Mouse (Mus musculus): ENCODE measurements at regions not wholly inside any gene's neighbourhood (a gene's known extent, or its start where the extent isn't known, plus 50 kb on each side); places are given as distances from the start of the nearest gene placed in this dataset.

DNA sequence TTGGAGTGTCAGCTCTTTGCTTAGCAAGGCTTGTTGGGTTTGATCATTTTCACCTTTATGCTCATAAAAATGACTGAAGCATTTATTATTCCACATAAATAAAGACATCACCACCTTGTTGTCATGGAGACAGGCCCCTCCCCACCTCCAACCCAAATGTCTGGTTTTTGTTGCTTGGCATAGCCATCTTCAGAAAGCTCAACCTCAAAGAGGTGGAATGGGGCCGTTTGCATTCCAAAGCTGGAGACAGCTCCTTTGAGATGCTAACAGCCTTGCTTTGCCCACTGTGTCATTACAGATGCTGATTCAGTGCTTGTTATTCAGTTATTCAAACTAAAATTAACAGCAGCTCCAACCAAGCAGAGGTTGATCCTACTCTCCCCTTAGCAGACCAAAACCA is 51.9 kb upstream of the Lgalsl start:
- in situ Hi-C loops (cut with MboI; ENCODE audit: low sequenced_read_pairs), result no loop called here

DNA sequence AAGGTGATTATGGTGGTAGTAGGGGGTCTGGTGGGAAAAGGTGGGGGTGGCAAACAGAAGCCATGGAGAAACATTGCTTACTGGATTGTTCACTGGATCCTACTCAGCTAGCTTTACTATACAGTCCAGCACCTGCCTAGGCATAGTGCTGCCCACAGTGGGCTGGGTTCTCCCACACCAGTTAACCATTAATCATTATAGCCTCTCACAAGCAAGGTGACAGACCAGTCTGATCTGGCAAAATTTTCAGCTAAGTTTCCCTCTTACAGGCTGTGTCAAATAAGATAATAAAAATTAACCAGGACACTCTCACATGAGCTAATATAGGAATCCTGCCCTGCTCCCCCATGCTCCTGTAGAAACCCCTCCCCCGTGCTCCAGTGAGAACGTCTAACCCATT is 53.1 kb upstream of the Lgalsl start:
- in situ Hi-C loops (cut with MboI; ENCODE audit: low sequenced_read_pairs), result no loop called here

DNA sequence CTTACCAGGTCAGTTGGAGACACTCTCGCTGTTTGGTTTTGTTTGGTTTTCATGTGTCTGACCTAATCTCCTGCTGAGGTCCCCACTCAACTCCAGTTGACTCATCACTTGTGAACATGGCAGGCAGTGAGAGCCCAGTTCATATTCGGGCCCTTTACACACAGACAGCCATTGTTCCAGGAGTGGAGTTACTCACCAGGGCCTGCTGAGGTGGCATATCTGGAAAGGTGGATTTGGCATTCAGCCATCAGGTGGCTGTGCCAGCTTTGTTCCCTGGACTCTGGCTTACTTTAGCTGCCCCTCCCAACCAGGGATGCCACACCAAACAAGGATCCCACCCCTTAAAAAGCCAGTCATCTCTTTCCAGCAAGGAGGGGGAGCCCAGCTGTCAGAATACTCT is 56.2 kb upstream of the Lgalsl start:
- in situ Hi-C loops (cut with MboI; ENCODE audit: low sequenced_read_pairs), result no loop called here

DNA sequence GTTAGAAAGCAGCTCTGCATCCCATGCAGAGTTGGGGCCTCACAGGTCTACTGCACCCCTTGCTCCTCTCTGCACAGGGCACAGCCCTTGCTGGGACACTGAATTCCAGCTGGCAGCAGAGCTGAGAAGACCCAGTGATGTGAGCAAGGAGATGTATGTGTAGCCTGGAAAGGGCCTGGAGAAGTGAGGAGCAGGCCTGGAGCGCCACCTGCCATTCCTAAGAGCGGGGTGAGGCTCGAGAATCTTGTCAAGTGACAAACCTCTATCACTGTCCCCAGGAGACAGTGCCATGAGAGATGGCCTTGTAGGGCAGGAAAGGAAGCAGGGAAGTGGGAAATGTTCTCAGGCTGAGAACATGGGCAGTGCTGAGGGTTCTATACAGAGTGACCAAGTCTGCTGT is 59.6 kb upstream of the Lgalsl start:
- in situ Hi-C loops (cut with MboI; ENCODE audit: low sequenced_read_pairs), result no loop called here

DNA sequence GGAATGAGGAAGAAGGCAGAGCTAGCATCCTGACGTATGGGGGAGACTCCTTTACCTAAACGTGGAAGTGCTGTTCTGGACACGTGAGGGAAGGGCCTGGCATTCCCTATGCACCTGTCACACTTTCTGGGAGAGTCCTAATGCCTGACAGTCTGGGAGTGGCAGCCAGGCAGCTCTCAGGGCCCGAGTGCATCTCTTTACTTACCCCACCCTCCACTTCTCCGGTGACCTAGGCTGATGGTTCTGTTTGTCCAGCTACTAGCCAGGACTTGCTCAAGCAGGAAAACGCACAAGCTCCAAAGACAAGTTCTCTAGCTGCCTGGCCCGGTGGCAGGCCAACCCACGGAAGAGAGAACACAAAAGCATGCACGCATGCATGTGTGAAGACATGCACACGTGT is 60.9 kb upstream of the Lgalsl start:
- in situ Hi-C loops (cut with MboI; ENCODE audit: low sequenced_read_pairs), result no loop called here

DNA sequence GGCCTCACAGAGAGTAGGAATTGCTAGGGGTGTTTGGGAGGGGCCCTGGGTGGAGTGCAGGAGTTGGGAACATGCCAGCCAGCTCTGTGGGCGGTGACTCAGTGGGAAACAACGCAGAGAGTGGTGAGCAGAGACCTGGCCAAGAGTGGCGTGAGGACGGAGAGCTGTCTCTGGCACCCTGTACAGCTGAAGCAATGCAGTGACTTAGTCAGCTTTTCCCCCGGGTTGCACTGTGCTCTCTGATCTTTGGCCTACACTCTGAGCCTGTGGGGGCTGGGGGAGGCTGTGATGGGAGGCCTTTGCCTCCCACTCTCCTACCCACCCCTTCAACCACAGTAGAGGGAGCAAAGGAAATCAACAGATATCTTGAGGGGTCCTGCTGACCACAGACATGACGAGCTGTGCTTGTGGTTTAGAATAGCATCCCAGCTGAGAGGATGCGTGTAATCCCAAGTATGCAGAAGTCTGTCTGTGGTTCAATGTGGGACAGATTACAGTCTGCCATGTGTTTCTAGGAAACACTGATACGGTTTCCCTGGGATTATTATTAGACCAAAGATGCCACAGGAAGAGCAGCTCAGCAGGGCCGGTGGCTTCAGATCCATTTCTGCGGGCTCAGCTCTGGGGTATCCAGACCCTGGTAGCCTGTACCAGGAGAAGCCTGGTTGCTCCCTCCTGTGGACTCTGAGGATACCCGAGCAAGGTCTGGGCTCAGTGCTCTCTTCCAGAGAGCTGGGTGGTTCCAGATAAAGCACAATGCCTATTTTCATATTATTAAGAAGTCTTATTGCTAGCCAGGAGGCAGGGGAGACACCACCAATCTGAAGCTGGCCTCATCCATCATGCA is 65.6 kb upstream of the Lgalsl start:
- in situ Hi-C loops (cut with MboI; ENCODE audit: low sequenced_read_pairs), result no loop called here

DNA sequence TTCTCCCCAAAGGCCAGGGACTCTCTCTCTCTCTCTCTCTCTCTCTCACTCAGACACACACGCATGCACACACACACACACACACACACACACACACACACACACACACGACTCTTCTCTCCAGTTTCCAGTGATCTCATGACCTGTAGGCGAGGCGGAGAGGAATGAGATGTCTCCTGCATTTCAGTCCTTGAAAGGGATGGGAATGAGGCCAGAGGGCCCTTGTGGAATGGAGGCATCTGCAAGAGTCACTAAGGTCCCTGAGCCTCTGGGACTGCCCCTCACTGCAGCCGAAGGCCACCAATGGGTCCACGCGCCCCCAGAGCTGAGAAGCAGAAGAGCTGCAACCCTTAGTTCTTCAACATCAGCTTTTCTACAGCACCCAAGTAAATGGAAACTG is 66.6 kb upstream of the Lgalsl start:
- in situ Hi-C loops (cut with MboI; ENCODE audit: low sequenced_read_pairs), result no loop called here

DNA sequence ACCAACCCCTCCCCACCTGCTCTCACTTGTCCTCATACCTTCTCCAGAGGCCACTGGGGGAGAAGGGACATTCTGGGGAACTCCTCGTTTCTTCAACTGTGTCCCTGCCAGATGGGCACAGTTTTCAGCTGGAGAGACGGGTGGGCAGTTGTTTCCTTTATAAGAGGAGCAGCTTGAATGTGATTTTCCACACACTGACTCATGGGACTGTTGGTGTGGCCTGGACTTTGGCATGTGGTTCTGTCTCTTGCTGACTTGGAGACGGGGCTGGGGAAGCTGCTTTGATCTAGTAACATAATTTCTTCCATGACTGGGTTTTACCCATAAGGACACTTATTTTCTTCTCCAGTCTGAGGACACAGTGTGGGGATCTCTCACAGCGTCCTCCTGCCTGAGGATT is 67.7 kb upstream of the Lgalsl start:
- in situ Hi-C loops (cut with MboI; ENCODE audit: low sequenced_read_pairs), result no loop called here

DNA sequence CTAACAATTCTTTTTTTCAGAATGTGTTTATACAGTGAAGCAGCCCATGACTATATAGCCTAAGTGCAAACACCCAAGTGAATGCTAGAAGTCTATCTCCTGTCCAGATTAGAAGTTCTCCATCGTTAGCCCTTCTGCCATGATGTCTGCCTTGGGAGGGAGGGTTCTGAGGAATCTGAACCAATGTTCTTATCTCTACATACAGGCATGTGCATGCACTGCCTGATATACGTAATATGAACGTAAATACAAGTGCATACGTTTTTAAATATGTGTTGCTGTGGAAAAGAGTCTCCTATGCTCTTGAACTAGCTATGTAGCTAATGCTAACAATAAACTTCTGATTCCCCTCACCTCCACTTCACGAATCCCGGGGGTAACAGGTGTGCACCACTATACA is 68.9 kb upstream of the Lgalsl start:
- in situ Hi-C loops (cut with MboI; ENCODE audit: low sequenced_read_pairs), result no loop called here

DNA sequence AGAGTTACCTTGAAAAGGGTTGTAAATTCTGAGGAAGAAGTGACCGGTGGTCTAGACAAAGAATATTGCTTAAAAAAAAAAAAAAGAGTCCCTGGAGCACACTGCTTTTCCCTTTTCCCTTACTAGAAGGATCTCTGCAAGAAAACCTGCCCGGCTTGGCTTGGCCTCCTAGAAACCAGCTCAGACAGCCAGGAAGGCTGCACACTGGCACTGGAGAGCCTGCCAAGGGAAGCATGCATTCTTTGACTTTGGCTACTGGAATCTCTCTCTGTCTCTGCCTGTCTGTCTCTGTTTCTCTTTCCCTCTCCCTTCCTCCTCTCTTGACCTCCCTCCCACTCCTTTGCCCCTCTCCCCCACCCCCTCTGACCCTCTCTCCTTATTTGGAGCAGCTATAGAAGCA is 71.1 kb upstream of the Lgalsl start:
- in situ Hi-C loops (cut with MboI; ENCODE audit: low sequenced_read_pairs), result no loop called here

DNA sequence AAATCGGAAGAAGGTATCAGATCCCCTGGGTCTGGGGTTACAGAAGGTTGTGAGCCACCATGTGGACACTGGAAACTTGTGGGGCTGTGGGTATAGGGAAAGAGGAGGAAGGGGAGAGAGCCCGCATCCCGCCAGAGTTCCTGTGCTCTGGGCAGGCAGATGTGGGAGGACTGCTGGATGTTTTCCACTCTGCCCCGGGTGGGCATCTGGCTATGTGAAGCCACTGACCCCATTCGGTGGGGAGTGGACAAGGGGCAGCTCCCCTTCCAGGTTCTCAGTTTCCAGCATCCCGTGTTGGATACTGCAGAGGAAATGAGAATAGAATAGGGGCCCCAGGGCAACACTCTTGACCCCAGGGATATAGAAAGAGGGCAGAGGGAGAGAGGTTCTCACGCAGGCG is 72.1 kb upstream of the Lgalsl start:
- in situ Hi-C loops (cut with MboI; ENCODE audit: low sequenced_read_pairs), result no loop called here

DNA sequence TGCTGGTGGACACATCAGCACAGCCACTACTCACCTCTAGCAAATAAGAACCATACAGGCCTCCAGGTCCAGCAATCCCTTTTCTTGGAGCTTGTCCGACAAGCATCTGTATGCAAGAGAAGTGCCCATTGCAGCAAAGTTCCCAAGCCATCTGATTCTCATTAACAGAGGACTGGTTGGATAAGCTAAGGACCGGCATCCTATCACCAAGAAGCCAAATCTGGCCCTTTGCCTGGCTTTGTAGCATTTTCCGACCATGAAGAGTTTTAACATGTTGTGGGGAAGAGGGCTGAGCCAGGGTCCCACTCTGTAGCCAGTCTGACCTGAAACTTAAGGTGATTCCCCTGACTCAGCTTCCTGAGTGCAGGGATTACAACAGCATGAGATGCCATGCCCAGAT is 77.1 kb upstream of the Lgalsl start:
- in situ Hi-C loops (cut with MboI; ENCODE audit: low sequenced_read_pairs), result no loop called here

DNA sequence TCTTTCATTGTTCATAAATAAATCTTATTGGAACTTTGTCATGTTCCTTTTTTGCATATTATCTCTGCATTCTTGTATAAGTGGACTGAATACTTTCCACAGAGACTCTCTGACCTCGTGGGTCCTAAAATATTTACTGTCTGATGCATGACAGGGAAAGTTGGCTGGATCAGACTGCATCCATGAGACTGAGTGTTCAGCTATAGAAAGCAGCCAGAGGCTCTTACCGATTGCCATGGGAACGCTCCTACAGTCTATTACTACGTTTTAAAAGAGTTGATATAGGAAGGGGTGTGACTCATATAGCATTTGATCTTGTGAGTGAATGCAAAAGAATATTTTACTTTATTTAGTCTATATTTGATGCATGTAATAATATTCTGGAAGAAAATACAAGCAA is 77.6 kb upstream of the Lgalsl start:
- in situ Hi-C loops (cut with MboI; ENCODE audit: low sequenced_read_pairs), result no loop called here

DNA sequence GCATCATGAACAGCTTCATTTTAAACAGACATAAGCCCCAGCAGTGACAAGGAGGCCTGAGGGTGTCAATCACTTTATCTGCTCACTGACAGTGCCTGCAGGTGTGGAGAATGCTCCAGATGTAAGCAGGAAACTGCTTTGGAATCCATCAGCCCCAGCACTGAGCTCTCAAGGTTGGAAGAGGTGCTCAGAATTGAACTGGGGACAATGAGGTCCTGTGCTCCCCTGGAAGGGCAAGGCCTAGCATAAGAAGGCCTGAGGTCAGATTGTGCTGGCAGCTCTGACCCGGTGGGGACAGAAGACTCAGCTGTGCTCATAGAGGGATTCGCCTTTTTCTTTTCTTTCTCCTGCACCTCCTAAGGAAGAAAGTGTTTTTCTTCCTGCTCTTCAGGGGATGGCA is 82.2 kb upstream of the Lgalsl start:
- in situ Hi-C loops (cut with MboI; ENCODE audit: low sequenced_read_pairs), result loop anchor here (5.0 to 10.0 kb wide), 2 partner anchors 116 to 458 kb away; no protein-coding TSS in a partner anchor

DNA sequence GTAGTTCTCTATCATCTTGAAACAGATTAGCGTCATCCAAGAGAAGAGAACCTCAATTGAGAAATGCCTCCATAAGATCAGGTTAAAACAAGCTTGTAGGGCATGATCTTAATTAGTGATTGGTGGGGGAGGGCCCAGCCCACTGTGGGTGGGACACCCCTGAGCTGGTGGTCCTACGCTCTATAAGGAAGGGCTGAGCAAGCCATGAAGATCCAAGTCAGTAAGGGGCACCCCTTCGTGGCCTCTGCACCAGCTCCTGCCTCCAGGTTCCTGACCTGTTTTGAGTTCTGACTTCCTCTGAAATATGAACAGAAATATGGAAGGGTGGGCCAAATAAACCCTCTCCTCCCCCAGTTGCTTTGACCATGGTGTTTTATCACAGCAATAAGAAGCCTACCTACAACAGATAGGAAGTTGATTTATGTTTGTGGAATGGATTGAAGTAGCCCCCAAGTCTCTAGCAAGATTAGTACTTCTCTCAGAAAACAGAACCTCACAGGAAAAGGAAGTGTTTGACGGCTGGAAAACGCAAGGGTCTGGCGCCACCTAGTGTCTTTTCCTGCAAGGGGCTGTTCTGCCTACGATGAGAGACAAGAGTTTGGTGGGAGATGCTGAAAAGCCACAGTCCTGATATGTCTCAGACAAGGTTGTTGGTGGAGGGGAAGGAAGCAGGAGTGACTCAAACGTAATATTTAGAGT is 82.9 kb upstream of the Lgalsl start:
- in situ Hi-C loops (cut with MboI; ENCODE audit: low sequenced_read_pairs), result loop anchor here (5.0 to 10.0 kb wide), 2 partner anchors 116 to 459 kb away; no protein-coding TSS in a partner anchor

DNA sequence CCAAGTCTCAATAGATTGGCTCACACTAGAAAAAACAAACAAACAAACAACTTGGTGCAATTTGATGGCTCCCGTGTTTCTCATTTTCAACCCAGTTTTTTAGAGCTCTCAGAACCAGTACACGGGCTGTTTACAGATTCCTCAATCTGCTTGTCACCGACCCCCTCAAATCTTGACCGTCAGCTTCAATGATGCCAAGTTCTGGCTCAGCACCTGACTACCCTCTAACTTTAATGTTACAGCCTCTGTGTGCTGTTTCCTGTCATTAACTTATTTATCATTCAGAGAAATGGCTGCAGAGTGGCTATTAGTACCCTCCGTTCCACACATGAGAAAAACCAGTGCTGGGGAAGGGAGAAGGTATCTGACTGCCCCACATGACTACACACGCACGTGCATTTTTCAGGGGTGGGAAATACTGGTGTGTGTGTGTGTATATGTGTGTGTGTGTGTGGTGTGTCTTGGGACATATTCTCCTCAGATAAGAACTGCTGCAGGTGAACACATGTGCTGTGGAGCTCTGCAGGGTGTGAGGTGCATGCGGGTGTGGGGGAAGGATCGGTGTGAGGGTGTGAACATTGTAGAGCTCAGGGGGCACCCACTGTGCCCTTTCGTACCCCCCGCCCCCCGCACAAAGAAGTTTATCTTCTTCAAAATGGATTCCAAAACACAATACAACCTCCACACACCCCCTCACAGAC is 83.6 kb upstream of the Lgalsl start:
- in situ Hi-C loops (cut with MboI; ENCODE audit: low sequenced_read_pairs), result loop anchor here (5.0 to 10.0 kb wide), 2 partner anchors 117 to 460 kb away; no protein-coding TSS in a partner anchor

DNA sequence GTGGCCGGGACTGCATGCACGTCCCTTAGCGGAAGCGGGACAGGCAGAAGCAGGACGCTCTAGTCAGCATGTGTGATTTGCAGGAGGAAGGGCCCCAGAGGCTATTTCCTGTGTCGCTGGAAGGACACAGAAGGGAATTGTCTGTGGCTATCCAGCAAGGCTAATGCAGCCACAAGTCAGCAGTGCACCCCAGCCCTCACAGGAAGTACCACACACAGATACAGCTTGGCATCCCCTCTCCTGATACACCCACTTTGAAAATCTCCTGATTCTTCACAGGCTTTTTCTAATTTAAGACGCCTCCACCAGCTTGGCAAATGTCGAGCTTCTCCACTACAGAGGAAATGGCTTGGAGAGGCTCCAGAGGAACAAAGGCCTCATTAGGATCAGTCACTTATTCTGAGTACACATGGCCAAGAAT is 84.3 kb upstream of the Lgalsl start:
- in situ Hi-C loops (cut with MboI; ENCODE audit: low sequenced_read_pairs), result loop anchor here (5.0 to 10.0 kb wide), 2 partner anchors 262 to 460 kb away; no protein-coding TSS in a partner anchor

DNA sequence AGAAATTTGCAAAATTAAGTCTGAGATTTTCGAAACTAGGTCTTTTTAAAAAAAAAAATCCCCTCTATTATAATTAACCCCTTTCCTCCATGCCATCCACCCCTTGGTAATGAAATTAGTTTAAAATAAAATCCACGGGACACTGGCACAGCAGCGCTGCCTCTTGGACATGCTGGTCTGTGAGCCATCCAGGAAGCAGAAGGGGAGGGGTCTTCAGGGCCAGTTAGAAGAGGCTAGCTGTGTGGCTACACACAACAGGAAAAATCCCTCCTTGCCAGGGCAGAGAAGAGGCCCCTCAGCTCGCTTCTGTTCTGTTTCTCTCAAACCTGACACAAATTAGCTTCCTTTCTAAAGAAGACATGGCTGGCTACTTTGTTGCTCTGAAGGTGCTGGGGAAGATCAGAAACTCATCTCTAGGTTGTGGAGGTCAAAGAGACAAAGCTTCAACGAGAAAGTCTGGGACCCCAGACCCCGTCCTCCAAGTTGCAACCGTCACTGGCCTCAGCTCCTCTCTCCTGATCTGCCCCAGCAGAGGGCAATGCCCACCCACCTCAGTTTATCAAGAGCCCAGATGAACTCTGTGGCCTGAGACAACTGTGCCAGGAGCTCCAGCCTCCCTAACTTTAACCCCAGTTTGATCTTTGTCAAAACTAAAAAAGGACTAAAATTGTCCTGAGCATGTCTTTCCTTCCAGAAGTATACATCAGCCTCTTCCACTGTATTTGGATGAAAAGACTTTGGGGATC is 85.0 kb upstream of the Lgalsl start:
- in situ Hi-C loops (cut with MboI; ENCODE audit: low sequenced_read_pairs), result loop anchor here (5.0 to 10.0 kb wide), 2 partner anchors 261 to 461 kb away; no protein-coding TSS in a partner anchor

DNA sequence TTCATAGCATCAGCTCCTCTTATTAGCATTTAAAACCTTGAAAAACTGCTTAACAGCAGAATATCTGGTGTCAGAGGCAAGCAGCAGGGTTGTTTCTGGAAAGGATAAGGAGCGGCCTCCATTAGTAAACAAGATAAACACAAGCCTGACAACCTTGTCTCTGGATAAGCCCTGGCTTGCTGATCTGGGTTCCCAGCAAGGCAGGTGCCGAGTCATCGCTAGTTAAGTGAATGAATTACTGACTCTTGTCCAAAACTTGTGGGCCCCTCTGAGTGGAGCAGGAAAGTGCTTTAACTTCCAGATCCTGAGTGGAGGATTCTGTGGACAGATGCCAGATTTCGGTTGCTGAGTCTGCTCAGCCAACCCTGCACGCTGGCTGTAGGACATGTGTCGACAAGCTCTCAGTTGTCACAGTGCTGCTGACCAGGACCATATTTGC is 85.6 kb upstream of the Lgalsl start:
- in situ Hi-C loops (cut with MboI; ENCODE audit: low sequenced_read_pairs), result loop anchor here (5.0 to 10.0 kb wide), 2 partner anchors 261 to 462 kb away; no protein-coding TSS in a partner anchor

DNA sequence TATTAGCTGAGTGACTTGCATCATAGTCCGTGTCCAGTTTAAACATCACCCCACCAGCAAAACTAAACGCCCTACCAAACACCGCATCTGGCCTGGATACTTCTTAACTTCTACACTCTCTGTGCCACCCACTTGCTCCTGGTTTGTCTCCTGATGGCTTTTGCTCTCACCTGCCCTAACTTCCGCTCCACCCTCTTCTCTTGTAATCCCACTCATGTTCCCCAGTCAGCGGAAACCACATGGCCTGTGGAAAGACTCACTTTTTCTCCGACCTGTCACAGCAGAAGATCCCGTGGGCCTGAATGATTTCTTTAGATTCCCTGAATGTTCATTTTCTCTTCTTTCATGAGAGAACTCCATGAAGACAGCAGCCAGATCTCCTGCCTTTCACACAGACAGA is 86.1 kb upstream of the Lgalsl start:
- in situ Hi-C loops (cut with MboI; ENCODE audit: low sequenced_read_pairs), result loop anchor here (5.0 to 10.0 kb wide), 2 partner anchors 260 to 462 kb away; no protein-coding TSS in a partner anchor

Data from CH12F3 (cell line).